Mouse (Mus musculus): ENCODE measurements around the gene Usp37. TPM values are rescaled to one million over a fixed set of nuclear protein-coding genes. Genes with fewer than 3 reads are reported as not detected.

The Usp37 gene
- polyA plus RNA-seq, 1 experiment from 2014 or later: 22.1 TPM

DNA sequence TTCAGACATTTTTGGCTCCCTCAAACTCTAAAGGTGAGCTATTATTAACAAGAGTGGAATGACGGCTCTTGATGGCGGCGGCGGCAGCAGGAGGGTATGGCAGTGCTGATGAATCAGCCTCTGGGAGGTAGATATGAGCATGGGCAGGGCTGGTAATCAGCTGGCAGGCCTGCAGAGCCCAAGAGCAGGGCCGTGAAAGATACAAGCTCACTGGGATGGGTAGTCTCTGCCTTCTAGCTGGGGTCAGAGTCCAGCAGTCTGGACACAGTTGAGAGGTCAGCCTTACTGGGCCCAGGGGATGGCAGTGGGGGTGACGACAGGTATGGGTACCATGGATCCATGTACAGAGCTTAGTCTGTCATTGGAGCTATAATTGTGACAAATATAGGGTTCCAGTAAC lies 110.9 kb downstream of the Usp37 start:
- Histone ChIP-seq H3K27me3 (ENCODE audit: control insufficient read depth, insufficient read depth, low read length) (no peaks in the 10 kb centered on the region), H3K4me3 (ENCODE audit: control insufficient read depth in 1 of 2, insufficient read depth in 1 of 2, low read depth in 1 of 2, low read length in 2 of 2) (no peak overlapping the region), H3K27ac (replicated peaks in 1 of 2; ENCODE audit: control insufficient read depth in 1 of 2, insufficient read depth in 1 of 2, low read depth in 2 of 2, low read length in 2 of 2) (no peak overlapping the region), H3K4me1 (ENCODE audit: control insufficient read depth in 2 of 2, insufficient read depth in 2 of 2, low read length in 2 of 2) (peaks cover 5 to 8% of the 10 kb centered on the region in 2 experiments), H3K36me3 (ENCODE audit: control insufficient read depth, insufficient read depth, low read length) (peaks cover 39% of the 10 kb centered on the region), H3K4me2 (ENCODE audit: low read length) (no peak overlapping the region), H3K9ac (ENCODE audit: low read length) (no peak overlapping the region), H3K9me3 (ENCODE audit: control insufficient read depth, low read length) (no peaks in the 10 kb centered on the region)
- 51% methylated on average over 6 of the region's 6 CpGs for WGBS
- ATAC-seq (ENCODE audit: insufficient number of reproducible peaks, insufficient read depth, low FRiP score, low read depth): no peak

DNA sequence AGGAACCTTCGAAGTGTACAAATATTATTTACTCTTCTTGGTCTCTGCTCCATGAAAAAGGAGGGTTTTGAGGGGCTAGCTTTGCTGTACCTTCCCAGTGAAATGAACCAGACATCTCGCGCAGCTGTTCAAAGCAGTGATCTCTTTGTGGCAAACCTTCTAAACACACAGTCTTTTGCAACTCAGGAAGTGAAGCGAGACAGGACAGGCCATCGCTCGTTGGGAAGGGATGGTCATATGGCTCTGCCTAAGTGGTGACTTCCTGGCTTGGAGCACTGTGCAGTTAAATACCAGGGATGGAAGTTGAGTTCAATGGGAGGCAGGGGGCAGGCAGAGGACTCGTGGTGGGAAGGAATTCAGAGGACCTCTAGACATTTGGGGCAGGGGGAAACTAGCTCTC lies 118.2 kb downstream of the Usp37 start:
- Histone ChIP-seq H3K9me3 (ENCODE audit: control insufficient read depth, low read length) (no peaks in the 10 kb centered on the region), H3K9ac (ENCODE audit: low read length) (no peak overlapping the region), H3K4me2 (ENCODE audit: low read length) (no peak overlapping the region), H3K27ac (replicated peaks in 1 of 2; ENCODE audit: control insufficient read depth in 1 of 2, insufficient read depth in 1 of 2, low read depth in 2 of 2, low read length in 2 of 2) (no peak overlapping the region), H3K27me3 (ENCODE audit: control insufficient read depth, insufficient read depth, low read length) (no peaks in the 10 kb centered on the region), H3K36me3 (ENCODE audit: control insufficient read depth, insufficient read depth, low read length) (no peaks in the 10 kb centered on the region), H3K4me1 (ENCODE audit: control insufficient read depth in 2 of 2, insufficient read depth in 2 of 2, low read length in 2 of 2) (peaks cover 10 to 11% of the 10 kb centered on the region in 2 experiments), H3K4me3 (ENCODE audit: control insufficient read depth in 1 of 2, insufficient read depth in 1 of 2, low read depth in 1 of 2, low read length in 2 of 2) (no peak overlapping the region)
- 56% methylated on average over 7 of the region's 7 CpGs for whole genome bisulfite sequencing
- ATAC-seq (ENCODE audit: insufficient number of reproducible peaks, insufficient read depth, low FRiP score, low read depth): no peak

DNA sequence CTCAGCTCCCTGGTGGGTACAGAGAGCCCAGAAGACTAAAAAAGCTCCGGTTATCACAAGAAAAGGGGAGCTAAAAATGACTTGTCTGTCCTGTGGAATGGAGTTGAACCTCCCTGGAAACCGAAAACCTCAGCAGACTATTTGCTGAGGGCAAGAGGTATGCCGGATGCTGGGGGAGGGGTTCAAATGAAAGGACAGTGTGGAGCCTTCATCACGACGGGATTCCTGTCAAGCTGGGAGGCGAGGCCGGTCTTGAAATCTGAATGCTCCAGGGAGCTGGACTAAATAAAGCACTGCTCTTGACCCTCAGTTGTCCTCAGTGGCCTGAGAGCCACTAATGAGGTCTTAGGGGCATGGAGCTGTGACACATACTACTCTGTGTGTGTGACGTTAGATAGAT lies 120.9 kb downstream of the Usp37 start:
- peaks cover 17 to 18% of the 10 kb centered on the region in 2 experiments for H3K4me1 ChIP-seq (ENCODE audit: control insufficient read depth in 2 of 2, insufficient read depth in 2 of 2, low read length in 2 of 2)
- no peaks in the 10 kb centered on the region for H3K27me3 ChIP-seq (ENCODE audit: control insufficient read depth, insufficient read depth, low read length)
- no peaks in the 10 kb centered on the region for H3K36me3 ChIP-seq (ENCODE audit: control insufficient read depth, insufficient read depth, low read length)
- ATAC-seq (ENCODE audit: insufficient number of reproducible peaks, insufficient read depth, low FRiP score, low read depth): no peak
- 12% methylated on average over 8 of the region's 8 CpGs for WGBS
- no peak overlapping the region for H3K27ac ChIP-seq (replicated peaks in 1 of 2; ENCODE audit: control insufficient read depth in 1 of 2, insufficient read depth in 1 of 2, low read depth in 2 of 2, low read length in 2 of 2)
- H3K4me3 ChIP-seq (ENCODE audit: control insufficient read depth in 1 of 2, insufficient read depth in 1 of 2, low read depth in 1 of 2, low read length in 2 of 2): no peak overlapping the region
- H3K4me2 ChIP-seq (ENCODE audit: low read length): peak overlapping the region; percentile 27; the same call in 1 of the 2 replicates
- H3K9me3 ChIP-seq (ENCODE audit: control insufficient read depth, low read length): no peaks in the 10 kb centered on the region
- no peak overlapping the region for H3K9ac ChIP-seq (ENCODE audit: low read length)

DNA sequence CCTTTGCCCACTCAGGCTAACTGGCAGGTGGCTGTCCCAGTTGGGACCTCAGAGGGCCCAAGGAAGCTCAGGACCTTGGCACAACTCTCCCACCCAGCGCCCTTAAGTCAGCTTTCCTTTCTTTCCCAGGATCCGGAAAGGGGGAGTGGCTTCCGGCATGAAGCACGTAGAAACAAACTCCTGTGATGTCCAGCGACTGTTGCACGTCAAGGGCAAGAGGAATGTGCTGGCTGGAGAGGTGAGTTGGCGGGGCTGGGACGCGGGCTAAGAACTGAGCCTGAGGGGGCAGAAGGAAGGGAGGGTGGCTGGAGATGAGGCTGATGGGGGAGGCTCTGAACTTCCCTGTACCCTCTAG lies 124.7 kb downstream of the Usp37 start:
- no peak overlapping the region for H3K4me2 ChIP-seq (ENCODE audit: low read length)
- no peak overlapping the region for H3K9ac ChIP-seq (ENCODE audit: low read length)
- no peak for ATAC-seq (ENCODE audit: insufficient number of reproducible peaks, insufficient read depth, low FRiP score, low read depth)
- H3K4me1 ChIP-seq (ENCODE audit: control insufficient read depth in 2 of 2, insufficient read depth in 2 of 2, low read length in 2 of 2): peaks cover 14 to 18% of the 10 kb centered on the region in 2 experiments
- H3K27me3 ChIP-seq (ENCODE audit: control insufficient read depth, insufficient read depth, low read length): no peaks in the 10 kb centered on the region
- no peak overlapping the region for H3K4me3 ChIP-seq (ENCODE audit: control insufficient read depth in 1 of 2, insufficient read depth in 1 of 2, low read depth in 1 of 2, low read length in 2 of 2)
- 0 out of 4 replicates have a peak overlapping the region, but pooled peaks of 1 of the 2 experiments have one; percentile 0 for H3K27ac ChIP-seq (replicated peaks in 1 of 2; ENCODE audit: control insufficient read depth in 1 of 2, insufficient read depth in 1 of 2, low read depth in 2 of 2, low read length in 2 of 2)
- WGBS: 41% methylated on average over 9 of the region's 9 CpGs
- no peaks in the 10 kb centered on the region for H3K36me3 ChIP-seq (ENCODE audit: control insufficient read depth, insufficient read depth, low read length)
- H3K9me3 ChIP-seq (ENCODE audit: control insufficient read depth, low read length): no peaks in the 10 kb centered on the region

DNA sequence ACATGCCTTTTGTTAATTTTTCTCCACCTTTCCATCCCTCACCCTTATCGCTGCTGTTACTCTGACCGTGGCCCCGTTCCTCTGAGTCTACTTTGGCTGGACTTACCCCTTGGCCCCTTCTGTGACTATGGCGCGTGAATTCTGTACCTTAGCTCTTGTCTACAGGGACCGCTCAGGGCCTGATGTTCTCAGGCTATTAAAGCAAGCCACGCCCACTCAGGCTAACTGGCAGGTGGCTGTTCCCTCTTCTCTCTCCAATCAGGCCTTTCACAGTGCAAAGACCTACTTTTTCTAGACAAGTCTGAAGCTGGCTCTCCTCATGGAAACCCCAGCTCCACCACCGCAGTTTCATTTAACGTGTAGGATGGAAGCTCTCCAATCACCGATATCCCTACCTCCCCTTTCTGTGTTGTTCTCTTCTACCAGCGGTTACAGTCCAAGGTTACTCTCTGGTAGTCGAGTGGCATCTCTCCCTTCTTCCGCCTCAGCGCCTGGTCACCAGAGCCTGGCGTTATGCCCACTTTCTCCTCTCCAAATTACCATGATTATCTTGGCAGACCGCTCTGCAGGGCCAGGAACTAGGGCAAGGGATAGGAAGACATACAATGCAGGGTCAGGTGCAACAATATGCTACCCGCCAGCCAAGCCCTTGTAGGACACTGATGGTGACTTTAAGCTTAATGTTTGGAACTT lies 125.2 kb downstream of the Usp37 start:
- H3K27me3 ChIP-seq (ENCODE audit: control insufficient read depth, insufficient read depth, low read length): no peaks in the 10 kb centered on the region
- 73% methylated on average over 17 of the region's 17 CpGs for WGBS

DNA sequence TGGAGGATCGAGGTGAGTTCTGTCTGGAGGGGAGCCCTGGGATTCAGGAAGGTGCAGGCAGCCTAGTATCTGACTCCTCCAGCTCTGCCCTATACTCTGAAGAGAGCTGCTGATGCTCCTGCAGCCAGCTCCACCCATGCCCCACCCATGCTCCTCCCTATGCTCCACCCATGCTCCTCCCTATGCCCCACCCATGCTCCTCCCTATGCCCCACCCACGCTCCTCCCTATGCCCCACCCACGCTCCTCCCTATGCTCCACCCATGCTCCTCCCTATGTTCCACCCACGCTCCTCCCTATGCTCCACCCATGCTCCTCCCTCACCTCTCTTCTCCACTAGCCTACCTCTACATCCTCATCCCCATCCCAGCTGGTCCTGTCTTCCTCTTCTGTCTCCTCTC lies 128.9 kb downstream of the Usp37 start:
- WGBS: 46% methylated on average over 4 of the region's 4 CpGs
- Histone ChIP-seq H3K27me3 (ENCODE audit: control insufficient read depth, insufficient read depth, low read length) (no peaks in the 10 kb centered on the region), H3K4me1 (ENCODE audit: control insufficient read depth in 2 of 2, insufficient read depth in 2 of 2, low read length in 2 of 2) (peaks cover 6 to 8% of the 10 kb centered on the region in 2 experiments; a peak in 2 of 4 replicates), H3K36me3 (ENCODE audit: control insufficient read depth, insufficient read depth, low read length) (no peaks in the 10 kb centered on the region), H3K4me2 (ENCODE audit: low read length) (no peak overlapping the region), H3K9ac (ENCODE audit: low read length) (no peak overlapping the region), H3K27ac (replicated peaks in 1 of 2; ENCODE audit: control insufficient read depth in 1 of 2, insufficient read depth in 1 of 2, low read depth in 2 of 2, low read length in 2 of 2) (no peak overlapping the region), H3K4me3 (ENCODE audit: control insufficient read depth in 1 of 2, insufficient read depth in 1 of 2, low read depth in 1 of 2, low read length in 2 of 2) (no peak overlapping the region), H3K9me3 (ENCODE audit: control insufficient read depth, low read length) (no peaks in the 10 kb centered on the region)
- no peak for ATAC-seq (ENCODE audit: insufficient number of reproducible peaks, insufficient read depth, low FRiP score, low read depth)

More for the DNA sequence above, 125.2 kb downstream of the Usp37 start:
- H3K9ac ChIP-seq (ENCODE audit: low read length): no peak overlapping the region
- 0 out of 4 replicates have a peak overlapping the region, but pooled peaks of 1 of the 2 experiments have one; percentile 0 for H3K27ac ChIP-seq (replicated peaks in 1 of 2; ENCODE audit: control insufficient read depth in 1 of 2, insufficient read depth in 1 of 2, low read depth in 2 of 2, low read length in 2 of 2)
- ATAC-seq (ENCODE audit: insufficient number of reproducible peaks, insufficient read depth, low FRiP score, low read depth): no peak
- peaks cover 14 to 18% of the 10 kb centered on the region in 2 experiments for H3K4me1 ChIP-seq (ENCODE audit: control insufficient read depth in 2 of 2, insufficient read depth in 2 of 2, low read length in 2 of 2)
- H3K4me3 ChIP-seq (ENCODE audit: control insufficient read depth in 1 of 2, insufficient read depth in 1 of 2, low read depth in 1 of 2, low read length in 2 of 2): no peak overlapping the region
- H3K4me2 ChIP-seq (ENCODE audit: low read length): no peak overlapping the region
- no peaks in the 10 kb centered on the region for H3K9me3 ChIP-seq (ENCODE audit: control insufficient read depth, low read length)
- H3K36me3 ChIP-seq (ENCODE audit: control insufficient read depth, insufficient read depth, low read length): no peaks in the 10 kb centered on the region

DNA sequence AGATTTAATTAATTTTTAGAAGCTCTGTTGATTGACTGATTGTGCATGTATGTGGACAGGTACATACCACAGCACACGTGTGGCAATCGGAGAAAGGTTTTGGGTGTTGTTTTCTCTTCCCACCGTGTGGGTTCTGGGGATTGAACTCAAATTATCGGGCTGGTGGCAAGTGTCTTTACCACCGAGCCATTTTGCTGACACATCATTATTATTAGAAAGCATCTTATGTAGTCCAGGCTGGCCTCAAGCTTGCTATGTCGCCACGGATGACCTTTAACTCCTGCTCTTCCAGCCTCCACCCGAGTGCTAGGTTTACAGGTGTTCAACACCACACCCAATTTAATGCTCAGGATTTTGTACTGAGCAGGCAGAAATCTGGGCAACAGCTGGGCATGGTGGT lies 131.4 kb downstream of the Usp37 start:
- H3K9me3 ChIP-seq (ENCODE audit: control insufficient read depth, low read length): no peaks in the 10 kb centered on the region
- ATAC-seq (ENCODE audit: insufficient number of reproducible peaks, insufficient read depth, low FRiP score, low read depth): no peak
- H3K4me3 ChIP-seq (ENCODE audit: control insufficient read depth in 1 of 2, insufficient read depth in 1 of 2, low read depth in 1 of 2, low read length in 2 of 2): no peak overlapping the region
- no peak overlapping the region for H3K27ac ChIP-seq (replicated peaks in 1 of 2; ENCODE audit: control insufficient read depth in 1 of 2, insufficient read depth in 1 of 2, low read depth in 2 of 2, low read length in 2 of 2)
- H3K36me3 ChIP-seq (ENCODE audit: control insufficient read depth, insufficient read depth, low read length): no peaks in the 10 kb centered on the region
- H3K9ac ChIP-seq (ENCODE audit: low read length): no peak overlapping the region
- H3K4me1 ChIP-seq (ENCODE audit: control insufficient read depth in 2 of 2, insufficient read depth in 2 of 2, low read length in 2 of 2): no peaks in the 10 kb centered on the region
- H3K4me2 ChIP-seq (ENCODE audit: low read length): no peak overlapping the region
- WGBS: 78% methylated on average over 8 of the region's 8 CpGs
- H3K27me3 ChIP-seq (ENCODE audit: control insufficient read depth, insufficient read depth, low read length): no peaks in the 10 kb centered on the region

Measured in heart, embryonic 14.5 days (tissue).